Mouse (Mus musculus) CH12.LX (cell line): Measurements from ENCODE around the gene Hdac4. TPM values are rescaled to one million over a fixed set of nuclear protein-coding genes. Genes with fewer than 3 reads are reported as not detected.

Source experiments
- DNase-seq: peaks from one replicate; pipeline ENCODE4 v3.0.0-alpha.2; 2013; ENCODE audit errors: extremely low read depth
- H3K27ac ChIP-seq: 2 replicates; pipeline ENCODE4 v1.5.1; 2012; ENCODE audit warnings: low read depth, mild to moderate bottlenecking, control low read depth, moderate library complexity; ENCODE audit not compliant: insufficient read depth
- H3K27me3 ChIP-seq: replicated peaks from 2 replicates; pipeline ENCODE3; 2012; ENCODE audit warnings: inconsistent platforms
- H3K36me3 ChIP-seq, 2 experiments: replicated peaks in 1 of 2; 2 replicates each; pipeline versions ENCODE3 to v1.6.1; 2012; ENCODE audit warnings: inconsistent platforms in 1 of 2, low read length in 1 of 2, mild to moderate bottlenecking in 1 of 2, mixed read lengths in 1 of 2, moderate library complexity in 1 of 2; ENCODE audit not compliant: control insufficient read depth in 1 of 2, insufficient read depth in 1 of 2
- H3K4me1 ChIP-seq, 2 experiments: 2 replicates each; pipeline ENCODE4 v1.6.1; 2012; ENCODE audit warnings: inconsistent platforms in 1 of 2, moderate library complexity in 1 of 2; ENCODE audit not compliant: insufficient read depth in 2 of 2, control insufficient read depth in 1 of 2
- H3K4me2 ChIP-seq: 2 replicates; pipeline ENCODE4 v1.6.1; 2012; ENCODE audit warnings: low read depth, mild to moderate bottlenecking, control low read depth; ENCODE audit not compliant: poor library complexity, insufficient read depth, severe bottlenecking
- H3K4me3 ChIP-seq, 3 experiments: fragments of 150-350 bp in 1 of 3; sonication (generic) in 1 of 3; replicated peaks in 1 of 3; 2 replicates each; pipeline versions ENCODE3 to v1.5.1; 2011 to 2012; ENCODE audit warnings: low read depth in 2 of 3, low read length in 2 of 3, mild to moderate bottlenecking in 2 of 3, moderate library complexity in 2 of 3, control low read depth in 1 of 3, improper control_type of control experiment in 1 of 3, inconsistent platforms in 1 of 3, mixed read lengths in 1 of 3; ENCODE audit not compliant: poor library complexity in 1 of 3
- H3K79me2 ChIP-seq: replicated peaks from 2 replicates; pipeline ENCODE4 v1.6.1; 2012; ENCODE audit warnings: mild to moderate bottlenecking, moderate library complexity; ENCODE audit not compliant: control insufficient read depth, poor library complexity, insufficient read depth, severe bottlenecking; ENCODE audit errors: extremely low read depth
- H3K9ac ChIP-seq: 2 replicates; pipeline ENCODE4 v1.6.1; 2012; ENCODE audit warnings: low read depth, mild to moderate bottlenecking, control low read depth, moderate library complexity; ENCODE audit not compliant: insufficient read depth
- H3K9me3 ChIP-seq: replicated peaks from 2 replicates; pipeline ENCODE3; 2012; ENCODE audit warnings: low read length, inconsistent platforms, mixed read lengths
- CHD1 ChIP-seq: IDR thresholded peaks from 2 replicates; pipeline ENCODE4 v1.6.1; 2012; ENCODE audit warnings: low read depth, low read length, improper control_type of control experiment, inconsistent platforms
- CTCF ChIP-seq, 2 experiments: IDR thresholded peaks in 1 of 2; conservative IDR thresholded peaks in 1 of 2; 2 replicates each; pipeline ENCODE4 v1.5.1; 2011 to 2012; ENCODE audit warnings: low read depth in 2 of 2, low read length in 2 of 2, improper control_type of control experiment in 1 of 2, inconsistent platforms in 1 of 2, mild to moderate bottlenecking in 1 of 2, moderate library complexity in 1 of 2
- E2F4 ChIP-seq: IDR thresholded peaks from 2 replicates; pipeline ENCODE4 v1.6.1; 2011; ENCODE audit warnings: low read depth, low read length, improper control_type of control experiment; ENCODE audit not compliant: insufficient replicate concordance
- ELF1 ChIP-seq: IDR thresholded peaks from 2 replicates; pipeline ENCODE4 v1.6.1; 2014; ENCODE audit warnings: low read depth, mild to moderate bottlenecking, inconsistent platforms, low read length, improper control_type of control experiment
- HCFC1 ChIP-seq: IDR thresholded peaks from 2 replicates; pipeline ENCODE4 v1.6.1; 2012; ENCODE audit warnings: low read depth, mild to moderate bottlenecking, inconsistent platforms, low read length, improper control_type of control experiment
- JUND ChIP-seq: conservative IDR thresholded peaks from 2 replicates; pipeline ENCODE4 v1.6.1; 2011; ENCODE audit warnings: low read depth, low read length, improper control_type of control experiment
- MAFK ChIP-seq: IDR thresholded peaks from 2 replicates; pipeline ENCODE4 v1.6.1; 2011; ENCODE audit warnings: low read length, improper control_type of control experiment; ENCODE audit not compliant: insufficient replicate concordance
- MAX ChIP-seq: IDR thresholded peaks from 2 replicates; pipeline ENCODE4 v1.6.1; 2011; ENCODE audit warnings: low read length, improper control_type of control experiment
- MAZ ChIP-seq: IDR thresholded peaks from 2 replicates; pipeline ENCODE4 v1.6.1; 2012; ENCODE audit warnings: low read depth, mild to moderate bottlenecking, inconsistent platforms, low read length, improper control_type of control experiment, moderate library complexity
- MEF2A ChIP-seq: IDR thresholded peaks from 2 replicates; pipeline ENCODE4 v1.6.1; 2014; ENCODE audit warnings: low read depth, mild to moderate bottlenecking, inconsistent platforms, low read length, improper control_type of control experiment, borderline replicate concordance
- MYC ChIP-seq: IDR thresholded peaks from 2 replicates; pipeline ENCODE4 v1.6.1; 2011; ENCODE audit warnings: low read depth, mild to moderate bottlenecking, improper control_type of control experiment, low read length
- NELFE ChIP-seq: IDR thresholded peaks from 2 replicates; pipeline ENCODE4 v1.6.1; 2011; ENCODE audit warnings: low read depth, low read length, improper control_type of control experiment
- NRF1 ChIP-seq: IDR thresholded peaks from 2 replicates; pipeline ENCODE4 v1.6.1; 2014; ENCODE audit warnings: low read depth, mild to moderate bottlenecking, inconsistent platforms, low read length, improper control_type of control experiment, moderate library complexity
- PAX5 ChIP-seq: IDR thresholded peaks from 2 replicates; pipeline ENCODE4 v1.6.1; 2012; ENCODE audit warnings: low read length, inconsistent platforms, mixed read lengths
- POLR2A ChIP-seq: IDR thresholded peaks from 2 replicates; pipeline ENCODE4 v1.6.1; 2011; ENCODE audit warnings: low read depth, mild to moderate bottlenecking, improper control_type of control experiment, low read length
- RAD21 ChIP-seq: IDR thresholded peaks from 2 replicates; pipeline ENCODE4 v1.6.1; 2011; ENCODE audit warnings: low read depth, mild to moderate bottlenecking, low read length, improper control_type of control experiment, moderate library complexity
- SIN3A ChIP-seq: IDR thresholded peaks from 2 replicates; pipeline ENCODE4 v1.6.1; 2012; ENCODE audit warnings: low read length, improper control_type of control experiment, inconsistent platforms
- SMC3 ChIP-seq: IDR thresholded peaks from 2 replicates; pipeline ENCODE4 v1.6.1; 2011; ENCODE audit warnings: low read depth, low read length, improper control_type of control experiment
- TCF12 ChIP-seq: IDR thresholded peaks from 2 replicates; pipeline ENCODE4 v1.6.1; 2014; ENCODE audit warnings: low read depth, mild to moderate bottlenecking, inconsistent platforms, low read length, improper control_type of control experiment
- UBTF ChIP-seq: IDR thresholded peaks from 2 replicates; pipeline ENCODE4 v1.6.1; 2012; ENCODE audit warnings: low read depth, mild to moderate bottlenecking, inconsistent platforms, low read length, improper control_type of control experiment, moderate library complexity
- USF1 ChIP-seq: IDR thresholded peaks from 2 replicates; pipeline ENCODE4 v1.6.1; 2014; ENCODE audit warnings: low read depth, mild to moderate bottlenecking, inconsistent platforms, low read length, improper control_type of control experiment
- USF2 ChIP-seq: conservative IDR thresholded peaks from 2 replicates; pipeline ENCODE4 v1.6.1; 2011; ENCODE audit warnings: low read depth, low read length, improper control_type of control experiment
- ZC3H11A ChIP-seq: IDR thresholded peaks from 2 replicates; pipeline ENCODE4 v1.6.1; 2012; ENCODE audit warnings: low read depth, mild to moderate bottlenecking, inconsistent platforms, low read length, improper control_type of control experiment
- ZNF384 ChIP-seq: IDR thresholded peaks from 2 replicates; pipeline ENCODE4 v1.6.1; 2012; ENCODE audit warnings: low read depth, low read length, improper control_type of control experiment, inconsistent platforms
- dilution Hi-C: fragments of 300-500 bp; cut with MboI; formaldehyde crosslinking; loops from 2 replicates; pipeline ENCODE4 v1.14.3; 2020; ENCODE audit warnings: low sequenced_read_pairs; ENCODE audit not compliant: extremely low pct_unique_long_range_greater_than_20kb, extremely low pct_ligation_motif_present
- in situ Hi-C: fragments of 300-500 bp; cut with MboI; formaldehyde crosslinking; loops from 3 replicates; pipeline ENCODE4 v1.14.3; 2019; ENCODE audit warnings: low sequenced_read_pairs, low pct_ligation_motif_present, low pct_unique_long_range_greater_than_20kb, mixed read lengths
- polyA plus RNA-seq: library from polyadenylated mRNA; unstranded; fragments of >175 nt; gene quantifications from 2 replicates; pipeline ENCODE4 v1.2.1, GENCODE M21; 2012; ENCODE audit warnings: low read depth; ENCODE audit not compliant: insufficient read length
- total RNA-seq, 2 experiments: library from RNA; depleted of rRNA; stranded (reverse); fragments of 300-350 nt in 1 of 2; fragments of >200 nt in 1 of 2; gene quantifications; 2 replicates each; pipeline ENCODE4 v1.2.3; 2012 to 2014

Hdac4 gene
- total and polyA plus RNA-seq, 3 experiments, result 2.4 to 6.3 (median 4.3) TPM

DNA sequence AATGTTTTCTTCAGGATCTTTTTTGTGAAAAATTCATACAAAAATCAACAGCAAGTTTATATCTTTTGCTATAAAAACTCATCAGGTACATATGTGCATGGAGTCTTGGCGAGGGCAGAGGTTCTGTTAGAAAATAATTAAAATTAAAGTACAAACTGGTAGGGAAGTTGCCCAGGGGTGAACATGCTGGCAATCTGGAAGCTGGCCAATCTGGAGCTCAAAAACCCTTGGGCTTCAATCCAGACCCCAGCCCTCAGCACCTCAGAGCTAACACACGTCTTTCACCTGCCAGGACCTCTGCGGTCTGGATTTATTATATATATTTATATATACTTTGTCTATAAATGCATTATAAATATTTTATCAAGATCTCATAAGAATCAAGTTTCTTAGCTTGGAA, 263.7 kb downstream of the Hdac4 start:
- Histone ChIP-seq H3K4me2 (no peak overlapping the region), H3K9me3 (no peaks in the 10 kb centered on the region), H3K4me3 (no peak overlapping the region), H3K79me2 (no peaks in the 10 kb centered on the region), H3K27me3 (no peaks in the 10 kb centered on the region), H3K36me3 (peaks cover 16 to 43% of the 10 kb centered on the region in 2 experiments), H3K4me1 (no peaks in the 10 kb centered on the region), H3K27ac (no peak overlapping the region), H3K9ac (no peak overlapping the region)
- no peak for DNase-seq
- TF ChIP-seq MAFK (no peak), TCF12 (no peak), UBTF (no peak), PAX5 (no peak), USF1 (no peak), NELFE (no peak), ZC3H11A (no peak)
- in situ Hi-C loops, result no loop called here
- dilution Hi-C loops, result no loop called here

DNA sequence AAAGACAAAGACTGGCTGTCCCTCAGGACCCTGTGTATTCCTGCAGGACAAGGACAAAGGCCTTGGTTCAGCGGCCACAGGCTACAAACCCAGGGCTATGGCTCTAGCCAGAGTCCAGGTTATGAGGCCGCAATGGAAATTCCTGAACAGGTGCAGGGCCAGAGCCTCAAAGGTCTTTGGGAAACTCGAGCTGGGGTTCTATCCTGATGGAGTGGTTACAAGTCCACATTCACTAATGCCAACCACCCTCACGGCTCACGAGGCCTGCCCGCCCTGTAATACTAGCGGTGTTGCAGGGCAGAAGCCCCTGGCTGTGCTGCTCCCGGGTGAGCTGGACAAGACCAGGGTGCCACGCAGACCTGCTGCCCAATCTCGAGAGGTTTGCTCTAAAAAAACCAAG, 264.3 kb downstream of the Hdac4 start:
- Histone ChIP-seq H3K9ac (no peak overlapping the region), H3K4me2 (no peak overlapping the region), H3K4me3 (no peak overlapping the region), H3K27ac (no peak overlapping the region), H3K79me2 (no peaks in the 10 kb centered on the region), H3K27me3 (no peaks in the 10 kb centered on the region), H3K36me3 (peaks cover 16 to 42% of the 10 kb centered on the region in 2 experiments), H3K9me3 (no peaks in the 10 kb centered on the region), H3K4me1 (no peaks in the 10 kb centered on the region)
- in situ Hi-C loops, result no loop called here
- dilution Hi-C loops, result no loop called here
- no peak for DNase-seq
- no peak for TF ChIP-seq E2F4
- no peak for TF ChIP-seq ZNF384
- TF ChIP-seq CTCF (conservative IDR thresholded peaks at IDR 0.05 in 1 of 2, IDR thresholded peaks at IDR 0.05 in 1 of 2; ENCODE audit: low read depth in 2 of 2, low read length in 2 of 2), result no peak
- TF ChIP-seq CHD1, result no peak
- no peak for TF ChIP-seq JUND
- no peak for TF ChIP-seq USF2
- no peak for TF ChIP-seq MAX
- TF ChIP-seq POLR2A, result no peak
- TF ChIP-seq RAD21, result no peak
- TF ChIP-seq MAZ, result no peak
- no peak for TF ChIP-seq ELF1
- TF ChIP-seq MEF2A, result no peak
- TF ChIP-seq SIN3A, result no peak
- TF ChIP-seq SMC3, result no peak
- no peak for TF ChIP-seq NRF1
- TF ChIP-seq HCFC1, result no peak
- no peak for TF ChIP-seq MYC
